Mouse (Mus musculus): ENCODE results near the gene Idua. TPM values are rescaled to one million over a fixed set of nuclear protein-coding genes. Genes with fewer than 3 reads are reported as not detected.

Idua gene
- total RNA-seq (2014; fragmentation: Nextera tagmentation): 37.7 and 43.2 TPM in 2 replicates
- 6.2 TPM in 2 replicates for total RNA-seq (2017)
- polyA plus RNA-seq (2012): 7.0 and 9.1 TPM in 2 replicates

DNA sequence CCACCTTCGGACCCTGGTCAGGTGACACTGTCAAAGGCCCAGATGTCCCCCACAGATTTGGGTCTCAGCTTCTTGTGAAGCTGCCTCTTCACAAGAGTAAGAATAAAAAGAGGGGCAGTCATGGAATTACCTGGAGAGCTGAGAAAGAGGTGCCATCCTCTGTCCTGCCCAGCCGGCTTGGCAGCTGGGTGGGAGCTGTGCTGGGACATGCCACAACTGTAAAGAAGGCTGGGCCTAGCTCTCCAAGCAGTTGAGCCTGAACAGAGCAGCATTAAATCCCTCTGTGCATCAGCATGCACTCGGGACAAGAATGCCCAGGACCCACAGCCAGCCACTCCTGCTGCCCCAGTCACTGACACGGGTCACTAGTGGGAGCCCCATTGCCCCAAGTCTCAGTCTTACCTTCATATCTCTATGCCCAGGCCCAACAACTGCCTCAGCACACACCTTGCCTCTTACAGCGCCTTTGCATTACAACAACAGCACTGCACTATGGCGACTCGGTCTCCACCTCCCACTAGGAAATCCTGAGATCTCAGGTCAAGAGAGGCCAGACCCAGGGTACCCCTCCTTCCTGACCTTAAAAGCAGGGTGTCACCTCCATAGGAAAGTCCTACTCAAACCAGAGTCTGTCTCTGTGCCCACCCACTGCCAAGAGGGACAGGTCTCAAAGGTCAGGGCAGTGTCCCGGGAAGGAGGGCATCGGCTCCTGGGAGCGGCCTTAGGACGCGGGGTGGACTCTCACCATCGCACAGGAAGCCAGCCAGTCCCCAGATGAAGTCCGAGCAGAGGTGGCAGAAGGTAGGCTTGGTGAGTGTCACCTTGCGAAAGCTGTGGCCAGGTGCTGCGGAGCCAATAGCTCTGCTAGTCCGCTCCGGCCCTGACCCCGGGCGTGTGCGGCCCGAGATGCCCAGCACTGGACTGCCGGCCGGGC lies at the start of gene Idua:
Gene Idua (plus strand): TSS at position 634 of the 934 bp plus-strand sequence.
- Histone ChIP-seq H3K4me1 (ENCODE audit: insufficient read depth, low read depth, low read length) (peaks cover 51% of the 10 kb centered on the region), H3K36me3 (replicated peaks) (peaks cover 45% of the 10 kb centered on the region), H3K27me3 (ENCODE audit: insufficient read depth, low read length) (no peaks in the 10 kb centered on the region), H3K4me3 (ENCODE audit: low read depth, low read length) (peak within 1 kb of the TSS; percentile 96), H3K9me3 (replicated peaks) (no peaks in the 10 kb centered on the region)
- TF ChIP-seq TAL1 (conservative IDR thresholded peaks at IDR 0.05; ENCODE audit: low read depth, low read length): no peak
- no peak for TF ChIP-seq GATA2 (IDR thresholded peaks at IDR 0.05; ENCODE audit: borderline replicate concordance, low read depth, low read length)
- no peak for TF ChIP-seq CTCF (IDR thresholded peaks at IDR 0.05; ENCODE audit: low read depth, low read length)
- TF ChIP-seq POLR2AphosphoS5 (IDR thresholded peaks at IDR 0.05; ENCODE audit: insufficient replicate concordance, low read depth, low read length): no peak
- TF ChIP-seq GATA1 (IDR thresholded peaks at IDR 0.05; ENCODE audit: borderline replicate concordance, low read length): no peak
- ATAC-seq (ENCODE audit: extremely low read depth, insufficient number of reproducible peaks, low FRiP score, poor library complexity, severe bottlenecking) (peak; percentile 31; the same call in 1 of the 2 replicates), DNase-seq (ENCODE audit: low spot score) (no peak)

DNA sequence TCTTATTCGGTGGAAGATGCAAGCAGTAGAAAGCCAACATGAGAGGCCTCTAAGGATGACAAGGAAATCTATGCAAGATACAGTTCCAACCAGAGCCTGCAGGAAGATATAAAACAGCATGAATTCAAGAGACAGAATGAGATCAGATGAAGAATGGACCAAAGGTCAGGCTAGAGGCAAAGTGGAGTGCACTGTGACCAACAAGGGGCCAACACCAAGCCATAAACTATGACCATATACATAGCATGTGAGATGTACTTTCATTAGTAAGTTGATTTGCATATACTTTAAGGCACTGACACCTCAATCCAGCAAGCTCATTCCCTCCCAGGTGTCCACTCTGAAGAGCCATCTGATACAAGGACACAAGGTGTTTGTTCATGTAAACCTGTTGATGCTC lies 49.7 kb upstream of the Idua start:
- Histone ChIP-seq H3K27me3 (ENCODE audit: insufficient read depth, low read length) (no peaks in the 10 kb centered on the region), H3K4me1 (ENCODE audit: insufficient read depth, low read depth, low read length) (peaks cover 4% of the 10 kb centered on the region; the same call in 1 of the 2 replicates), H3K9me3 (replicated peaks) (no peaks in the 10 kb centered on the region), H3K36me3 (replicated peaks) (peaks cover 97% of the 10 kb centered on the region), H3K4me3 (ENCODE audit: low read depth, low read length) (no peak overlapping the region)
- TF ChIP-seq CTCF (IDR thresholded peaks at IDR 0.05; ENCODE audit: low read depth, low read length) (no peak), GATA1 (IDR thresholded peaks at IDR 0.05; ENCODE audit: borderline replicate concordance, low read length) (no peak), TAL1 (conservative IDR thresholded peaks at IDR 0.05; ENCODE audit: low read depth, low read length) (no peak), GATA2 (IDR thresholded peaks at IDR 0.05; ENCODE audit: borderline replicate concordance, low read depth, low read length) (no peak), POLR2AphosphoS5 (IDR thresholded peaks at IDR 0.05; ENCODE audit: insufficient replicate concordance, low read depth, low read length) (no peak)
- no peak for ATAC-seq (ENCODE audit: extremely low read depth, insufficient number of reproducible peaks, low FRiP score, poor library complexity, severe bottlenecking)
- DNase-seq (ENCODE audit: low spot score): no peak

- DNase-seq (ENCODE audit: low spot score) (no peak), ATAC-seq (ENCODE audit: extremely low read depth, insufficient number of reproducible peaks, low FRiP score, poor library complexity, severe bottlenecking) (no peak)
- Histone ChIP-seq H3K4me1 (ENCODE audit: insufficient read depth, low read depth, low read length) (peaks cover 19% of the 10 kb centered on the region), H3K27me3 (ENCODE audit: insufficient read depth, low read length) (no peaks in the 10 kb centered on the region), H3K9me3 (replicated peaks) (no peaks in the 10 kb centered on the region), H3K4me3 (ENCODE audit: low read depth, low read length) (no peak overlapping the region), H3K36me3 (replicated peaks) (peaks cover 75% of the 10 kb centered on the region)
- TF ChIP-seq TAL1 (conservative IDR thresholded peaks at IDR 0.05; ENCODE audit: low read depth, low read length): no peak
- TF ChIP-seq GATA1 (IDR thresholded peaks at IDR 0.05; ENCODE audit: borderline replicate concordance, low read length): no peak
- no peak for TF ChIP-seq CTCF (IDR thresholded peaks at IDR 0.05; ENCODE audit: low read depth, low read length)
- no peak for TF ChIP-seq POLR2AphosphoS5 (IDR thresholded peaks at IDR 0.05; ENCODE audit: insufficient replicate concordance, low read depth, low read length)
- no peak for TF ChIP-seq GATA2 (IDR thresholded peaks at IDR 0.05; ENCODE audit: borderline replicate concordance, low read depth, low read length)
Observed at GRCm38 (mm10) chr5:108621870-108622269, 38.3 kb upstream of the Idua start.

DNA sequence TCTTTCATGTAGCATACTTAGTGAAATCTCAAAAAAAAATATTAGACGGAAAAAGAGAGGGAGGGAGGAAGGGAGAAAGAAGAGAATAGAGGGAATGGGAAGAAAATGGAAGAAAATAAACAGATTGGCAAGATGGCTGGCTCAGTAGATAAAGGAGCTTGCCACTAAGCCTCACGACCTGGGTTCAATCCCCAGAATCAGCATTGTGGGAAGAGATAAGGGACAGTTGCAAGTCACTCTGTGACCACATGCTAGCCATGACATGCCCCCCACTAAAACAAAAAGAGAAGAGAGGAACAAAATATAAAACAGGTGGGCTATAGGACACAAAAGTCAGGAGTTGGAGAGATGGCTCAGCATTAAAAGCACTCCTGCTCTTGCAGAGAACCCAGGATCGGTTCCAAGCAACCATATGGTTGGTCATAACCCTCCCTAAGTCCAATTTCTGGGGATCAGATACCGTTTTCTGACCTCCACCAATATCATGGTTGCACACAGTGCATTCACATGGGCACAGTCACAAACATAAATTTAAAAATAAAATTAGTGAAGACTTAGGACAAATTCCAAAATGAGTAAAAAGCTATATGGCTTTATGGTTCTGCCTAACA lies 34.0 kb upstream of the Idua start:
- ATAC-seq (ENCODE audit: extremely low read depth, insufficient number of reproducible peaks, low FRiP score, poor library complexity, severe bottlenecking) (peak; percentile 47; the same call in 1 of the 2 replicates), DNase-seq (ENCODE audit: low spot score) (no peak)
- peaks cover 46% of the 10 kb centered on the region for H3K36me3 ChIP-seq (replicated peaks)
- no peaks in the 10 kb centered on the region for H3K9me3 ChIP-seq (replicated peaks)
- peaks cover 51% of the 10 kb centered on the region for H3K4me1 ChIP-seq (ENCODE audit: insufficient read depth, low read depth, low read length)
- no peak for TF ChIP-seq CTCF (IDR thresholded peaks at IDR 0.05; ENCODE audit: low read depth, low read length)
- peak; percentile 70 for TF ChIP-seq TAL1 (conservative IDR thresholded peaks at IDR 0.05; ENCODE audit: low read depth, low read length)
- H3K4me3 ChIP-seq (ENCODE audit: low read depth, low read length): no peak overlapping the region
- no peaks in the 10 kb centered on the region for H3K27me3 ChIP-seq (ENCODE audit: insufficient read depth, low read length)

- Histone ChIP-seq H3K9me3 (replicated peaks) (no peaks in the 10 kb centered on the region), H3K27me3 (ENCODE audit: insufficient read depth, low read length) (no peaks in the 10 kb centered on the region), H3K4me1 (ENCODE audit: insufficient read depth, low read depth, low read length) (peaks cover 46% of the 10 kb centered on the region), H3K36me3 (replicated peaks) (peaks cover 20% of the 10 kb centered on the region), H3K4me3 (ENCODE audit: low read depth, low read length) (peak overlapping the region; percentile 92)
- ATAC-seq (ENCODE audit: extremely low read depth, insufficient number of reproducible peaks, low FRiP score, poor library complexity, severe bottlenecking) (peak; percentile 26), DNase-seq (ENCODE audit: low spot score) (peak; percentile 43)
- TF ChIP-seq TAL1 (conservative IDR thresholded peaks at IDR 0.05; ENCODE audit: low read depth, low read length) (no peak), CTCF (IDR thresholded peaks at IDR 0.05; ENCODE audit: low read depth, low read length) (no peak), GATA1 (IDR thresholded peaks at IDR 0.05; ENCODE audit: borderline replicate concordance, low read length) (no peak), POLR2AphosphoS5 (IDR thresholded peaks at IDR 0.05; ENCODE audit: insufficient replicate concordance, low read depth, low read length) (no peak), GATA2 (IDR thresholded peaks at IDR 0.05; ENCODE audit: borderline replicate concordance, low read depth, low read length) (no peak)
Observed at GRCm38 (mm10) chr5:108628891-108629633, 31.1 kb upstream of the Idua start.

Data from G1E (cell line).